Mouse (Mus musculus) frontal cortex, adult (tissue): ENCODE data around the gene Mrps11.

Experiments used
- ATAC-seq: cut with Nextera tagmentation; 2 replicates; pipeline ENCODE4 v1.9.2; 2017; ENCODE audit warnings: mild to moderate bottlenecking, moderate library complexity, mixed read lengths; ENCODE audit not compliant: low TSS enrichment

Mrps11 gene

DNA sequence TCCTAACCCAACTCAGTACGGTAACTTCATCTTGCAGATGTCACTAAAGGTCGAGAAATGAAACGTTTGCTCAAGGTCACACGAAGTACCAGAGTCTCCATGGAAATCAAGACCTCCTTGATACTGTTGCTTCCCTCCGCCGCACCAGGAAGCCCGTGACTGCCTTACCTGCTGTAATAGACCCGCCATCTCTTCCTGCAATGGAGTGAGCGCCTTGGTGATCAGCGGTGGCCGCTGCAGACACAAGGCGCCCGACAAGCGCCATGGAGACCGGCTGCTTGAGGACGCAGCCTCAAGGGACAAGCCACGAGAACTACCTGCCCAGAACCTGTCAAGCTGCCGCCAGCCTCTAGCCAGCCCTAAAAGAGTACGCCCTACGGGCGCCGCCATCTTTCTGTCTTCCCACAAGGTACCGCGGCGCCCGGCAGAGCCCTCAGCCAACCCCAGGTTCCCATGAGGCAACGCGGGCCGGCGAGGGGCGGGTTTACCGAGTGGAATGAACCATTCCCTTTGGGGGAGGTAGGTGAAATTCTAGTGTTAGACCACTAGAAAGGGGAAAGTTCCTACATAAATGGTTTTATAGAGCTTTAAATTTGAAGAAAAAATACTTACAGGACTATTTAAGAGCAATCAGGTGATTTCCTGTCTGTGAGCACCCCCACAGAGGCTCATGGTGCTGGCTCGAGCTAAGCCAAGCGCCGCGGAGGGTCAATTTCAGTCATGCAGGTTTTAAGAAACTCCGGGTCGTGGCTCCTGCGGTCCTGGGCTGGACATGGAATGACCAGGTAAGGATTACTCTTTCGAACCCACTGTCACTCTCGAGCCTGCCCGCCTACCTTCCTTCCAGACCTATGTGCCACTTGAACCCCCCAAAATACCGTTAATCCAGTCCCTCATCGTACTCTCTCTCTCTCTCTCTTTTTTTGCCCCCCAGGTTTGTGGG lies at the start of gene Mrps11, which contains the start of gene Mrpl46:
Gene Mrps11, plus strand, starts transcription at position 481 of the 943 bp plus-strand sequence.
Gene Mrpl46, minus strand, starts transcription at position 893 of the 943 bp plus-strand sequence.
- peak; percentile 97 for ATAC-seq

GRCm38 (mm10) chr7:78737196-78737595 lies 45.7 kb upstream of the Mrps11 start:
- no peak for ATAC-seq

GRCm38 (mm10) chr7:78737614-78738210 lies 45.2 kb upstream of the Mrps11 start, which contains the start of gene Ntrk3:
TSS of gene Ntrk3 (minus strand) at chr7:78738012.
- no peak for ATAC-seq

GRCm38 (mm10) chr7:78739351-78740000 lies 43.4 kb upstream of the Mrps11 start:
- no peak for ATAC-seq

GRCm38 (mm10) chr7:78743731-78744385 lies 39.1 kb upstream of the Mrps11 start:
- ATAC-seq: no peak

- ATAC-seq: no peak
Measured at GRCm38 (mm10) chr7:78752961-78753360, 30.0 kb upstream of the Mrps11 start.

DNA sequence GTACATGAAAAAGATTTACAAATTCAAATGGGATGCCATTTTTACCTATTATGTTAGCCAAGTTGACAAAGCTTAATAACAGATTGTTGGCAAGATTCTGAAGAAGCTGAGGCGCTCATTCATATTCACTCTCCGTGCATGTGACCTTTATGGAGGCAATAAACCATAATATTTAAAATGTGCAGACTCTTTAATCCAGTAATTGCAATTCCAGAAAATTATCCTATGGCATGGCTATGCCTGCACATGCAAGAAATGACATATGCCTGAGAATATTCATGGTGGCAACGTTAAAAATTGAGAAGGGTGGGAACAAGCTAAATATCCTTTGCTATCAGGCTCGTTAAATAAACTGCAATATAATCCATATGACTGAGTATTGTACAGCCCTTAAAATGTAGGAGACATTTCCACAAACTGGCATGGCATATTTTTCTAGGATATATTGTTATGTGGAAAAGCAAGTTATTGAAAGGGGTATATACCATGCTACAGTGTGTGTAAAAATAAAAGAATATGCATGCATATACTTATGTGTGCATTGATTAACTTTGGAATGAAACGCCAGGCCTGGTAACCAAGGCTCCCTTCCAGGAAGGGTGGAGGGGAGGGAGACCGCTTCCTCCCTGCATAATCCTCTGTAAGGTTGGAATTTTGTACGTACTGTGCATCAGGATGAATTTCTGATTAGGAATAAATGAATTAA lies 29.0 kb upstream of the Mrps11 start:
- no peak for ATAC-seq

GRCm38 (mm10) chr7:78754458-78755000 lies 28.4 kb upstream of the Mrps11 start:
- no peak for ATAC-seq

GRCm38 (mm10) chr7:78763801-78764200 lies 19.1 kb upstream of the Mrps11 start:
- no peak for ATAC-seq

DNA sequence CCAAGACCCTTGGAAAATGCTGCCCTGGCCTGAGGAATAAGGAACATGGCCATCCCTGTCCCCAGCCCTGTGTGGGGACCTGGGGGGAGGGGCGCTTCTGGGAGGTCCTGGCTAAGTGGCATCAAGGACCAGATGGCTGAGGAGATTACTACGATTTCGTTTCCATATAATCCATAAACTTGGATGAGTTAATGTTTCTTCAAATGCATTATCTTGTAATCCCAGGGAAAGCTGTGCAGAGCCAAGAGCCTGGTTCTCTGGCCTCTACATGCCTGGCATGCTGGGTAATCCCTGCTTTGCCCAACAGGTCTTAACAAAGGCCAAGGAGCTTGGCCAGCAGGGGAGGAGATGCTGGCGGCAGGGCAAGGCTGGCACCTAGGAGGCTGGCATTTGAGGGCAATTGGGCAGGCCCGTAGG lies 17.7 kb upstream of the Mrps11 start:
- no peak for ATAC-seq

DNA sequence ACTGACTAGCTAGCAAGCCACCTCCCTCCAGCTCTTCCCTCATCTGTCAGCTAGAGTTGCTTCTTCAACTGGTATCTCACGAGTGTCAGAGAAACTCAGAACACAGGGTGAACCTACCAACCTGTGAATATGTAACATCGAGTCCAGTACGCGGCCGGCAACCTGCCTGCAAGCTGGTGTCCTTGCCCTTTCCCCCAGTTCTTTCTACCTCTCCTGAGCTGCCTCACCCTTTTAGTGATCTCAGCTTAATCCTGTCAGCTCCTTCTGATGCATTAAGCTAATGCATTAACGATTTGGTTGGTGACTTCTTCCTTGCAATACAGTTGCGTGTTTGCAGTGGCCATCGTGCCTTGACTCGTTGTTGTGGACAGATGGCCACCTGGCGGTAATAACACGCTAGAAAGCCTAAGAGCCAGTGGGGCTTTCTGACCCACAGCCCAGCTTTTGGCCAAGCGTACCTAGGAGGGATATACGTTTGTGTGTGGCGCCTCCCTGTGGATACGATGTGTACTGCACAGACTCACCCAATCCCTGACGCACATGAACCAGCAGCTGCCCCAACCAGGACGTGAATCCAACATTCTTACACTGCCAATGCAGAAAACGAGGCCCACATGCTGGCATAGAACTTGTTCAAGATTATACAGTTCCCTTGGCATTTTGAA lies 16.8 kb upstream of the Mrps11 start:
- ATAC-seq: peak; percentile 95

GRCm38 (mm10) chr7:78767929-78768531 lies 14.9 kb upstream of the Mrps11 start:
- no peak for ATAC-seq

DNA sequence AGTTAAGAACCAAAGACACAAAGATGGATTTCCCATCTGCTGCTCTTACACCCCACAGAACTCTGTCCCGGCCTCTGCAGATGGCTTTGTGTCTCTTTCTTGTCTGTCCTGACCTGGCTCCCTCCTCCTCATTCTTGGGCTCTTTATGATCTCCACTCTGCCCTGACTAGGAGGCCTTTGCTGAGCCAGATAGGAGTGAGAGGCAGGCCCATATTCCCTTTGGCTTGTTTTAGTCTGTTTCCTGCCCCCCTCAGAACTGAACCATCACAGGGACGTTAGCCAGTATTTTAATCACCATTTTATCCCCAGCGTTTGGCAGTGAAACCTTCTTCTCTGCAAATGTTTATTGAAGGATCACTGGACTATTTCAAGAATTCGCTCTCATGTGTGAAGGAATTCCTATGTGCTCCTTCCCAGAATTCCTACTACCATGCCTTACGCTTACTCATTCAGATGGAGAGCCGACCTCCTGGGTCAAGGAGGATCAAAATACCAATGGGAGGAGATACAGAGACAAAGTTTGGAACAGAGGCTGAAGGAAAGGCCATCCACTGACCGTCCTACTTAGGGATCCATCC lies 13.8 kb upstream of the Mrps11 start:
- ATAC-seq: no peak

DNA sequence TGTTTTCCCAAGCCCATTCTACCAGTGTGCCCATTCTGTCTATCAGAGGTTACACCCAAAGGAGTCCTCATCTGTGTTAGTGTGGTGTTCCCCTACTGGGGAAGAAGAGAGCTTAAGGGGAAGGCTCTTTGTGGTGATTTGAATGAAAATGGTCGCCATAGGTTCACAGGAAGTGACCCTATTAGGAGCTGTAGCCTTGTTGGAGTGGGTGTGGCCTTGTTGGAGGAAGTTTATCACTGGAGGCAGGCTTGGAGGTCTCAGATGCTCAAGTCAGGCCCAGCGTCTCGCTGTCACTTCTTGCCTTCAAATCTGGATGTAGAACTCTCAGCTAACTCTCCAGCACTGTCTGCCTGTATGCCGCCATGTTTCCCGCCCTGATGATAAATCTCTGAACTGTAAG lies 12.0 kb upstream of the Mrps11 start:
- ATAC-seq: no peak

- no peak for ATAC-seq
Measured at GRCm38 (mm10) chr7:78778741-78779140, 4.2 kb upstream of the Mrps11 start.

GRCm38 (mm10) chr7:78785906-78786305 lies 3.0 kb downstream of the Mrps11 start:
- ATAC-seq: no peak

GRCm38 (mm10) chr7:78787793-78788380 lies 5.0 kb downstream of the Mrps11 start:
- ATAC-seq: peak; percentile 8; the same call in 1 of the 2 replicates

- ATAC-seq: peak; percentile 54
Measured at GRCm38 (mm10) chr7:78791359-78792222, 8.7 kb downstream of the Mrps11 start.
